Mouse (Mus musculus): ENCODE data around the gene Tmem252.

Gene Tmem252
- long read RNA-seq, experiment 1, full-length matches to known transcripts = 1 of 1 reads
- long read RNA-seq, experiment 1, partial matches to known transcripts = 0 of 1 reads
- long read RNA-seq, experiment 1, other reads (novel, unspliced or antisense) = 0 of 1 reads
- long read RNA-seq, experiment 2, full-length matches to known transcripts = 4 of 4 reads
- long read RNA-seq, experiment 2, partial matches to known transcripts = 0 of 4 reads
- long read RNA-seq, experiment 2, other reads (novel, unspliced or antisense) = 0 of 4 reads

DNA sequence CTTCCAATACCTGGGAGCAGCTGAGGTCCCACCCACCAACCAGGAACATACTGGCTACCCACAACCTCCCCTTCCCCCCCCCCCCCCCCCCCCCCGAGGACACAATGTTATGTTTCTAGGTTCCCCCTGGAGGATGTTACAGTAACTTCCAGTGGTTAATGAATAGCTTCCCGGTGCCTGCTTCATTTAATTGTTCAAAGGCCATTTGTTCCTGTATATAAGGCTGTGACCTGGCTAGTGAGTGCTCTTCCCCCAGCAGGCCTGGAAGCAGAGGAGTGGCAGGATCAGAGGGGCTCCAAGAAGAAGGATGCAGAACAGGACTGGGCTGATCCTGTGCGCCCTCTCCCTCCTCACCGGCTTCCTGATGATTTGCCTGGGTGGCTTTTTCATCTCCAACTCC lies at the start of gene Tmem252:
TSS of gene Tmem252 (plus strand) at position 247 of the 400 bp plus-strand sequence.
- intact Hi-C loops (cut with DNase I) = no loop called here

GRCm38 (mm10) chr19:24628049-24628448 lies 45.8 kb upstream of the Tmem252 start:
- intact Hi-C loops (cut with DNase I) = no loop called here

- intact Hi-C loops (cut with DNase I) = loop anchor here (5.0 kb wide), 2 partner anchors 331 to 351 kb away; partner anchors contain the start of gene Fxn
Measured at GRCm38 (mm10) chr19:24633008-24633407, 40.8 kb upstream of the Tmem252 start.

DNA sequence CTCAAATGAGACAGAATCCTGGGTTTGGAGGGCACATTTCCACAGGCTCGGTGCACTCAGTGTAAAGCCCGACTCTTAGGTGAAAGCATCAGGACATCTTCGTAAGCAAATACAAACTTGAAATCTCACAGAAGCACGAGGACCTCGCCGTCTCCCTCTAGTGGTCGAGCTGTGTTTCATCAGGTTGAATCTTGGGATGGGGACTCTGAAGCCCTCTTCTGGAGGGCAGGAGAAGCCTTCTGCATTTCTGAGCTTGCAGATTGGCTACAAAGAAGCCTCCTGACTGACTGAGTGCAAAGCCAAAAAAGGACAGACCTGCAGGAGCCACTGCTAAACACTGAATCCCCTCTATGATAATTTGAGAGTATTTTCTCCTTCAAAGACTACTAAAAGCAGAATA lies 39.2 kb upstream of the Tmem252 start:
- intact Hi-C loops (cut with DNase I) = loop anchor here (5.0 kb wide), 2 partner anchors 332 to 352 kb away; partner anchors contain the start of gene Fxn

DNA sequence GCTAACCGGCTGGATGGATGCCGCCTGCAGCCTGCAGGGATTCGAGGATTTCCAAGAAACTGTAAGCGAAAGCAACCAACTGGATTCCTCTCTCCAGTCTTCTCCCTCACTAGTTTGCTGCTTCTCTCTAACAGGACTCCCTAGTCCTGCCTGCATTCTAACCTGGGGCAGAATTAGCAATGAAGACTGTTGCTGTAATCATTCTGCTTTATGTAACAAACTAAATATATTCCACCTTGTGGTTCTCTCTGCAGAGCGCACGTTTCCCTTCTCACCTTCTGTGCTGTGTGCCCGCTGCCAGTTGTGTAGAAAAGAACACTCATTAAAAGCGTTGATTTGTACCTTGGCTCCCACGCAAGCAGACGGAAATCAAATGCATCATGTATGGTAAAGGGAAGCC lies 37.2 kb upstream of the Tmem252 start:
- intact Hi-C loops (cut with DNase I) = no loop called here

- intact Hi-C loops (cut with DNase I) = no loop called here
Measured at GRCm38 (mm10) chr19:24637988-24638387, 35.8 kb upstream of the Tmem252 start.

- intact Hi-C loops (cut with DNase I) = no loop called here
Measured at GRCm38 (mm10) chr19:24640982-24641381, 32.8 kb upstream of the Tmem252 start.

DNA sequence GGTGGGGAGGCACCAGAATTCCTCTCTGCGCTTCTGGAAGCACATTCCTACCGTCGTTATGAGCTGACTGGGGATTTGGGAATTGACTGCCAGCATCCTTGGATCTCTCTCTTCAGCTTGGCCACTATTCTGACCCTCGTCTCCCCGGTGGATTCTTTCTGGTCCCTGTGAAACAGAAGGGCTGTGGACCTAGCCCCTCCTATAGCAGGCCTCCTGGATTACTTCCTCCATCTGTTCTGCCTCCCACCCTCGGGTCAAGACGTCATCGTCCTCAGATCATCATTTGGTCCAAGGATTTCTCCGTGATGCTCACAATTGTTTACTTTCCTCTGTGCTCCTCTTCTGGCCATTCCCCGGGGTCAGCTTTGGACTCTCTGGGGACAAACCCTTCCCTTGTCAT lies 28.8 kb upstream of the Tmem252 start:
- intact Hi-C loops (cut with DNase I) = no loop called here

GRCm38 (mm10) chr19:24646162-24646829 lies 27.5 kb upstream of the Tmem252 start:
- intact Hi-C loops (cut with DNase I) = no loop called here

GRCm38 (mm10) chr19:24648016-24648415 lies 25.8 kb upstream of the Tmem252 start:
- intact Hi-C loops (cut with DNase I) = no loop called here

GRCm38 (mm10) chr19:24650428-24650827 lies 23.4 kb upstream of the Tmem252 start:
- intact Hi-C loops (cut with DNase I) = no loop called here

GRCm38 (mm10) chr19:24651595-24651994 lies 22.2 kb upstream of the Tmem252 start:
- intact Hi-C loops (cut with DNase I) = no loop called here

GRCm38 (mm10) chr19:24652342-24653019 lies 21.3 kb upstream of the Tmem252 start:
- intact Hi-C loops (cut with DNase I) = no loop called here

DNA sequence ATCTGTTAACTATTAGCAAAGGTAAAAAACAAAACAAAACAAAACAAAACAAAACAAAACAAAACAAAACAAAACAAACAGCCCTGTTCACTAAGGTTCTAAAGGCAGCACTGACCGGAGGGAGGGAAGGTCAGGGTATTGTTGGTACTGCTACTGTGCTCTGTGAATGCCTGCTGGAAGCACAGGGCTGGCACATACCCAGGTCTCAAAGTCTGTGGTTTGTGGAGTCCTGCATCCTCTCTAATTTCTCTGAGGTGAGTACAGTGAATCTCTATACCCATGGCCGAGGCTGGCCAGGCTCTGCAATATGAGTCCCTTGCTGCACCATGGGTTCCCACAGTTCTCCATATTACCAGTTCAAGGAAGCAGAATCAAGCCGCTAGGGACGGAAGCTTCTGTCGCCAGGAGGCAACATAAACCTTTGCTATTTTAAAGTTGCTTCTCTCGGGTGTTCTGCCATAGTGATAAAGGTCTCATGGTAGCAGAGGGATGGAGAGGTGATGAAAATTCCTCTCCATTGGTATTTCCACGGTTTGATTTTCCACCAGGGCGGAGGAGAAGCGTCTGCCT lies 20.5 kb upstream of the Tmem252 start:
- intact Hi-C loops (cut with DNase I) = no loop called here

GRCm38 (mm10) chr19:24656981-24657380 lies 16.8 kb upstream of the Tmem252 start:
- intact Hi-C loops (cut with DNase I) = no loop called here

- intact Hi-C loops (cut with DNase I) = no loop called here
Measured at GRCm38 (mm10) chr19:24662346-24662745, 11.5 kb upstream of the Tmem252 start.

- intact Hi-C loops (cut with DNase I) = no loop called here
Measured at GRCm38 (mm10) chr19:24665771-24666170, 8.0 kb upstream of the Tmem252 start.

DNA sequence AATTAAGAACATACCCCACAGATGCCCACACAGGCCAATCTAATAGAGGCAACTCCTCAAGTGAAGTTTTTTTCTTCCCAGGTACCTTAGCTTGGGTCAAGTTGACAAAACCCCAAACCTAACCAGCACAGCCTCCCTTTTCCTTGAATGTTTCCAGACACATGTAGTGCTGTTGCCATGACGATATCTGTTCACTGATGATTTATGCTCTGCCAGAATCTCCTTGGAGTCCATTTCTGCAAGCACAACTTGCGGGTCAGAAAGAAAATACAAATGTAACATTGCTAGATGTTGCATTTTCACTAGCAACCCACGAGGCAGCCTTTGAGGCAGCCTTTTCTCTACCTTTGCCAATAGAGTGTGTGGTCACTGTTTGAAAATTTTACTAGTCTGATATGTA lies 6.3 kb upstream of the Tmem252 start:
- intact Hi-C loops (cut with DNase I) = no loop called here

GRCm38 (mm10) chr19:24671571-24671970 lies 2.2 kb upstream of the Tmem252 start:
- intact Hi-C loops (cut with DNase I) = no loop called here

GRCm38 (mm10) chr19:24672366-24672960 lies 1.3 kb upstream of the Tmem252 start:
- intact Hi-C loops (cut with DNase I) = no loop called here

DNA sequence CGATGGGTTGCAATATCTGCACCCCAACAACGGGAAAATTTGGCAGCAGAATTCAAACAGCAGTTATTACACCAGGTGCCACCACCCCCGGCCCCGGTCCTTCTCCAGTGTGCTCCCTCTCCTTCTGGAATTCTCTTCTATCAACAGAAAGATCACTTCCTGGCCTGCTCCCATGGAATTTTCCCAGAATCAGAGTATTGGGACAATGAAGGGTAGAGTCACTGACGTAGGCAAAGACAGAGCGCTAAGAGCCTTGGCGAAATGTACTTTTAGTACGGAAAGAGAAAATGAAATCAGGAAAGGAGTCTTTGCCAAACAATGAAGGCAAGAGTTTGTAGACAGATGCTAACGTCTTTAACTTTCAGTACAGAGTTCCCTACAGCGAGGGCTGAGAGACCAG lies 477 bp upstream of the Tmem252 start:
- intact Hi-C loops (cut with DNase I) = no loop called here

GRCm38 (mm10) chr19:24676429-24676828 lies 2.6 kb downstream of the Tmem252 start:
- intact Hi-C loops (cut with DNase I) = no loop called here
